ENCODE assay signal across 8 mouse cellular contexts in the genomic region with DNA sequence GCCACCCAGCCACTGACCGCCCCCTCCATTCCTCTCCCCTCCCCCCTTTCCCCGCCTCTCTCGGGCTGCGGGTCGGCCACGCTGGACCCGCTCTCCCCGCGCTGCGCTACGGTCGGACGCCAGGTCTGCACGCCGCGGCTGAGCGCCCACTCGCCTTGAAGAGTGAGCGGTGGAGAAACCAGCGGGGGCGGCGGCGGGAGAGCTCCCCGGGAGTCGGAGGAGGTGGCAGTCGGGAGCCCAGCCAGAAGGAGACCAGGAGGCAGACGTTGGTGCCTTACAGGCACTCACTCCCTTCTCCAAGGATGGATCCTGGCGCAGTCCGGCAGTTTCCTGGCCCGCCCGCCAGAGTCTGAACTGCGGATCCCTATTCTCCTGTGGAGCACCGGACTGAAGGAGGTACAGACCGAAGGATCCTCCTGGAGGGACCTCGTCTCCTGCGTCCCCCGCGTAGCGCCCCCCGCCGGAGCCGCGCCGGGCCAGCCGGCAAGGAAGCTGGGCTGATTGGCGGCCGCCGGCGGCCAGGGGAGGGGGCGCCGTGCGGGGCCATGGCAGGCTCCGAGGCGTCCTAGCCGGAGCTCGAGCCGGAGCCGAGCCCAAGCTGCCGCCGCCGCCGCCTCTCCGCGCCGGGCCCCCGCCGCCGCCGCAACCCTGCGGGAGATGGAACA. TPM values are rescaled to one million over a fixed set of nuclear protein-coding genes. Genes with fewer than 3 reads are reported as not detected.
DNase-seq lines count a peak whose midpoint lies in the region; ATAC-seq and TF ChIP-seq lines count a peak whose summit lies in the region.

No protein-coding gene starts in this region.

- TF ChIP-seq CTCF in E14TG2a.4 (conservative IDR thresholded peaks at IDR 0.05; ENCODE audit: low read length) = no peak
- no peak for TF ChIP-seq CTCF in embryonic fibroblast, embryonic 13.5 days (IDR thresholded peaks at IDR 0.05; ENCODE audit: borderline replicate concordance, insufficient read depth, low read length)
- no peak for TF ChIP-seq CTCF in intestine, postnatal 0 days (IDR thresholded peaks at IDR 0.05; ENCODE audit: low read depth)
- TF ChIP-seq CTCF in lung, adult 2 months (IDR thresholded peaks at IDR 0.05; ENCODE audit: insufficient read depth, low read length) = no peak

- H3K36me3 ChIP-seq in E14TG2a.4 (ENCODE audit: insufficient read depth, low read length) = no peaks in the 10 kb centered on the region
- no peaks in the 10 kb centered on the region for H3K36me3 ChIP-seq in intestine, postnatal 0 days (ENCODE audit: control insufficient read depth, insufficient read depth)
- no peaks in the 10 kb centered on the region for H3K36me3 ChIP-seq in liver, embryonic 12.5 days

- 1% methylated on average over 53 of the region's 70 CpGs for WGBS in intestine, postnatal 0 days
- WGBS in liver, embryonic 12.5 days (ENCODE audit: insufficient replicate concordance) = 2% methylated on average over 52 of the region's 70 CpGs
- WGBS in lung, adult 2 months = 2% methylated on average over 66 of the region's 70 CpGs

- 0 out of 2 replicates have a peak, but pooled peaks cover 6% of the 10 kb centered on the region for H3K9me3 ChIP-seq in E14TG2a.4 (ENCODE audit: low read length)
- no peaks in the 10 kb centered on the region for H3K9me3 ChIP-seq in intestine, postnatal 0 days (ENCODE audit: control insufficient read depth)
- no peaks in the 10 kb centered on the region for H3K9me3 ChIP-seq in liver, embryonic 12.5 days (replicated peaks)

- H3K4me1 ChIP-seq in E14TG2a.4 (replicated peaks; ENCODE audit: low read depth, low read length) = peaks cover 39% of the 10 kb centered on the region
- H3K4me1 ChIP-seq in embryonic fibroblast, embryonic 13.5 days (ENCODE audit: control insufficient read depth, insufficient read depth, low read length) = no peaks in the 10 kb centered on the region
- H3K4me1 ChIP-seq in intestine, postnatal 0 days (replicated peaks; ENCODE audit: control insufficient read depth, insufficient read depth, low read length) = no peaks in the 10 kb centered on the region
- H3K4me1 ChIP-seq in liver, embryonic 12.5 days = no peaks in the 10 kb centered on the region
- no peaks in the 10 kb centered on the region for H3K4me1 ChIP-seq in lung, adult 2 months (ENCODE audit: control insufficient read depth, insufficient read depth, low read length)

- peak; percentile 35 to 43 for DNase-seq in cerebellum, postnatal 25 days
- no peak for DNase-seq in cerebellum, adult 11-12 months
- DNase-seq in right cerebral cortex, postnatal 25 days = peak; percentile 82
- no peak for DNase-seq in lung, adult 2 months

- no peak for ATAC-seq in intestine, postnatal 0 days
- ATAC-seq in liver, embryonic 12.5 days = no peak

- no peak for TF ChIP-seq POLR2A in embryonic fibroblast, embryonic 13.5 days (IDR thresholded peaks at IDR 0.05; ENCODE audit: low read depth, low read length)
- TF ChIP-seq POLR2A in lung, adult 2 months (IDR thresholded peaks at IDR 0.05; ENCODE audit: borderline replicate concordance, extremely low read depth, low read depth, low read length) = no peak

- no peak overlapping the region for H3K9ac ChIP-seq in intestine, postnatal 0 days (ENCODE audit: low read depth, low read length)
- H3K9ac ChIP-seq in liver, embryonic 12.5 days = no peak overlapping the region

- H3K4me3 ChIP-seq in E14TG2a.4 (replicated peaks; ENCODE audit: low read length) = peak overlapping the region; percentile 76
- peak overlapping the region; percentile 40 for H3K4me3 ChIP-seq in embryonic fibroblast, embryonic 13.5 days (ENCODE audit: insufficient read depth, low read length)
- peak overlapping the region; percentile 25 for H3K4me3 ChIP-seq in intestine, postnatal 0 days (ENCODE audit: low read depth, low read length)
- H3K4me3 ChIP-seq in liver, embryonic 12.5 days = peak overlapping the region; percentile 35
- no peak overlapping the region for H3K4me3 ChIP-seq in lung, adult 2 months (replicated peaks; ENCODE audit: extremely low read depth, low read depth, low read length)

- H3K4me2 ChIP-seq in intestine, postnatal 0 days (replicated peaks; ENCODE audit: low read depth) = peak overlapping the region; percentile 58
- peak overlapping the region; percentile 59 for H3K4me2 ChIP-seq in liver, embryonic 12.5 days

- H3K27ac ChIP-seq in embryonic fibroblast, embryonic 13.5 days (ENCODE audit: insufficient read depth, low read length) = no peak overlapping the region
- no peak overlapping the region for H3K27ac ChIP-seq in intestine, postnatal 0 days (ENCODE audit: low read depth, low read length)
- H3K27ac ChIP-seq in liver, embryonic 12.5 days = no peak overlapping the region

- H3K27me3 ChIP-seq in E14TG2a.4 (ENCODE audit: insufficient read depth, low read length) = peaks cover 91% of the 10 kb centered on the region
- peaks cover 55% of the 10 kb centered on the region for H3K27me3 ChIP-seq in intestine, postnatal 0 days (replicated peaks; ENCODE audit: control insufficient read depth, insufficient read depth, low read length)
- H3K27me3 ChIP-seq in liver, embryonic 12.5 days (replicated peaks) = peaks cover 84% of the 10 kb centered on the region

RNA-seq across cellular contexts. Expression of a gene that starts 0.7 kb away (rescaled TPM):
- 0.68 and 1.5 TPM in 2 replicates for polyA plus RNA-seq in embryonic fibroblast, embryonic 13.5 days (2011; ENCODE audit: insufficient read length, low read depth, missing spikeins)
- 0.10 and 0.23 TPM in 2 replicates for polyA plus RNA-seq in intestine, postnatal 0 days (2015; fragmentation: Nextera tagmentation; extraction: Ambion mirVana)
- polyA plus RNA-seq in liver, embryonic 12.5 days (2016; fragmentation: Nextera tagmentation; extraction: Ambion mirVana) = 0.15 and 0.43 TPM in 2 replicates
- 4.6 and 6.1 TPM in 2 replicates for polyA plus RNA-seq in lung, adult 2 months (2012; rRNA removed)

Comparison
In these comparisons a context has a peak if more than half of its experiments do, and no peak if none do; other contexts are left out.
1. DNase-seq: peak in cerebellum, postnatal 25 days (2 of 2) and right cerebral cortex, postnatal 25 days (single experiment); none in cerebellum, adult 11-12 months (single experiment) and lung, adult 2 months (single experiment).